Mouse (Mus musculus) lung, postnatal 0 days (tissue): ENCODE results near the gene Tex35.

Experiments used
- CTCF ChIP-seq: IDR thresholded peaks from 2 replicates; pipeline ENCODE4 v1.5.1; 2016; ENCODE audit warnings: antibody characterized with exemption, mild to moderate bottlenecking
- EP300 ChIP-seq: IDR thresholded peaks from 2 replicates; pipeline ENCODE4 v1.6.1; 2016; ENCODE audit warnings: antibody characterized with exemption, mild to moderate bottlenecking, control low read depth

GRCm38 (mm10) chr1:157061800-157062444 lies 46.6 kb downstream of the Tex35 start:
- TF ChIP-seq CTCF (no peak), EP300 (no peak)
